Mouse (Mus musculus): ENCODE measurements around the gene Ctnnd2. TPM values are rescaled to one million over a fixed set of nuclear protein-coding genes. Genes with fewer than 3 reads are reported as not detected.

The Ctnnd2 gene
- polyA plus RNA-seq, 1 experiment from 2014 or later = 45.1 TPM

GRCm38 (mm10) chr15:30173370-30173941 lies 1.1 kb downstream of the Ctnnd2 start:
- peak; percentile 70 for ATAC-seq
- peak; percentile 74 for DNase-seq (ENCODE audit: low spot score)
- no peaks in the 10 kb centered on the region for H3K36me3 ChIP-seq (ENCODE audit: control insufficient read depth, insufficient read depth, low read length)
- H3K27ac ChIP-seq (ENCODE audit: low read depth, low read length) = peak overlapping the region; percentile 99
- peaks cover 17% of the 10 kb centered on the region for H3K4me1 ChIP-seq (ENCODE audit: control insufficient read depth, insufficient read depth, low read length)
- peak overlapping the region; percentile 92 for H3K9ac ChIP-seq (ENCODE audit: low read length)
- no peaks in the 10 kb centered on the region for H3K9me3 ChIP-seq (replicated peaks; ENCODE audit: control insufficient read depth, low read length)
- peak overlapping the region; percentile 68 for H3K4me2 ChIP-seq (ENCODE audit: low read length)
- peak overlapping the region; percentile 77 for H3K4me3 ChIP-seq (ENCODE audit: low read depth, low read length)
- H3K27me3 ChIP-seq (replicated peaks; ENCODE audit: control insufficient read depth, insufficient read depth, low read length) = no peaks in the 10 kb centered on the region
- under 1% methylated on average over 29 of the region's 29 CpGs for WGBS

- peak overlapping the region; percentile 68 for H3K4me2 ChIP-seq (ENCODE audit: low read length)
- peaks cover 17% of the 10 kb centered on the region for H3K4me1 ChIP-seq (ENCODE audit: control insufficient read depth, insufficient read depth, low read length)
- H3K27ac ChIP-seq (ENCODE audit: low read depth, low read length) = peak overlapping the region; percentile 99; the same call in 1 of the 2 replicates
- peak; percentile 36 for DNase-seq (ENCODE audit: low spot score)
- WGBS = 41% methylated on average over 7 of the region's 7 CpGs
- H3K9me3 ChIP-seq (replicated peaks; ENCODE audit: control insufficient read depth, low read length) = no peaks in the 10 kb centered on the region
- H3K36me3 ChIP-seq (ENCODE audit: control insufficient read depth, insufficient read depth, low read length) = no peaks in the 10 kb centered on the region
- H3K9ac ChIP-seq (ENCODE audit: low read length) = peak overlapping the region; percentile 92
- H3K27me3 ChIP-seq (replicated peaks; ENCODE audit: control insufficient read depth, insufficient read depth, low read length) = no peaks in the 10 kb centered on the region
- ATAC-seq = no peak
- peak overlapping the region; percentile 77 for H3K4me3 ChIP-seq (ENCODE audit: low read depth, low read length)
Observed at GRCm38 (mm10) chr15:30174321-30174720, 1.9 kb downstream of the Ctnnd2 start.

- ATAC-seq (no peak), DNase-seq (ENCODE audit: low spot score) (no peak)
- H3K27ac ChIP-seq (ENCODE audit: low read depth, low read length) = no peak overlapping the region
- 87% methylated on average over 7 of the region's 7 CpGs for WGBS
- no peaks in the 10 kb centered on the region for H3K27me3 ChIP-seq (replicated peaks; ENCODE audit: control insufficient read depth, insufficient read depth, low read length)
- no peak overlapping the region for H3K4me3 ChIP-seq (ENCODE audit: low read depth, low read length)
- 0 out of 2 replicates have a peak, but pooled peaks cover 2% of the 10 kb centered on the region for H3K36me3 ChIP-seq (ENCODE audit: control insufficient read depth, insufficient read depth, low read length)
- no peak overlapping the region for H3K9ac ChIP-seq (ENCODE audit: low read length)
- 0 out of 2 replicates have a peak, but pooled peaks cover 2% of the 10 kb centered on the region for H3K9me3 ChIP-seq (replicated peaks; ENCODE audit: control insufficient read depth, low read length)
- no peaks in the 10 kb centered on the region for H3K4me1 ChIP-seq (ENCODE audit: control insufficient read depth, insufficient read depth, low read length)
- no peak overlapping the region for H3K4me2 ChIP-seq (ENCODE audit: low read length)
Observed at GRCm38 (mm10) chr15:30184020-30184419, 11.6 kb downstream of the Ctnnd2 start.

GRCm38 (mm10) chr15:30190872-30191271 lies 18.5 kb downstream of the Ctnnd2 start:
- Histone ChIP-seq H3K4me3 (ENCODE audit: low read depth, low read length) (no peak overlapping the region), H3K9me3 (replicated peaks; ENCODE audit: control insufficient read depth, low read length) (0 out of 2 replicates have a peak, but pooled peaks cover 2% of the 10 kb centered on the region), H3K27ac (ENCODE audit: low read depth, low read length) (no peak overlapping the region), H3K36me3 (ENCODE audit: control insufficient read depth, insufficient read depth, low read length) (no peaks in the 10 kb centered on the region), H3K9ac (ENCODE audit: low read length) (no peak overlapping the region), H3K4me2 (ENCODE audit: low read length) (no peak overlapping the region), H3K27me3 (replicated peaks; ENCODE audit: control insufficient read depth, insufficient read depth, low read length) (no peaks in the 10 kb centered on the region), H3K4me1 (ENCODE audit: control insufficient read depth, insufficient read depth, low read length) (peaks cover 9% of the 10 kb centered on the region)
- no peak for DNase-seq (ENCODE audit: low spot score)
- no peak for ATAC-seq

GRCm38 (mm10) chr15:30191931-30192668 lies 19.7 kb downstream of the Ctnnd2 start:
- peak; percentile 73 for DNase-seq (ENCODE audit: low spot score)
- Histone ChIP-seq H3K4me2 (ENCODE audit: low read length) (no peak overlapping the region), H3K9me3 (replicated peaks; ENCODE audit: control insufficient read depth, low read length) (0 out of 2 replicates have a peak, but pooled peaks cover 2% of the 10 kb centered on the region), H3K9ac (ENCODE audit: low read length) (no peak overlapping the region), H3K27ac (ENCODE audit: low read depth, low read length) (0 out of 2 replicates have a peak overlapping the region, but pooled peaks have one; percentile 2), H3K4me3 (ENCODE audit: low read depth, low read length) (no peak overlapping the region), H3K27me3 (replicated peaks; ENCODE audit: control insufficient read depth, insufficient read depth, low read length) (no peaks in the 10 kb centered on the region), H3K4me1 (ENCODE audit: control insufficient read depth, insufficient read depth, low read length) (peaks cover 9% of the 10 kb centered on the region), H3K36me3 (ENCODE audit: control insufficient read depth, insufficient read depth, low read length) (no peaks in the 10 kb centered on the region)
- ATAC-seq = peak; percentile 95
- 43% methylated on average over 5 of the region's 5 CpGs for WGBS

- Histone ChIP-seq H3K4me1 (ENCODE audit: control insufficient read depth, insufficient read depth, low read length) (no peaks in the 10 kb centered on the region), H3K4me2 (ENCODE audit: low read length) (no peak overlapping the region), H3K27me3 (replicated peaks; ENCODE audit: control insufficient read depth, insufficient read depth, low read length) (no peaks in the 10 kb centered on the region), H3K27ac (ENCODE audit: low read depth, low read length) (no peak overlapping the region), H3K9ac (ENCODE audit: low read length) (no peak overlapping the region), H3K9me3 (replicated peaks; ENCODE audit: control insufficient read depth, low read length) (no peaks in the 10 kb centered on the region), H3K4me3 (ENCODE audit: low read depth, low read length) (no peak overlapping the region), H3K36me3 (ENCODE audit: control insufficient read depth, insufficient read depth, low read length) (no peaks in the 10 kb centered on the region)
- DNase-seq (ENCODE audit: low spot score) = no peak
- ATAC-seq = no peak
- WGBS = 94% methylated on average over 3 of the region's 3 CpGs
Observed at GRCm38 (mm10) chr15:30198429-30198828, 26.0 kb downstream of the Ctnnd2 start.

GRCm38 (mm10) chr15:30199785-30200184 lies 27.4 kb downstream of the Ctnnd2 start:
- Histone ChIP-seq H3K27ac (ENCODE audit: low read depth, low read length) (no peak overlapping the region), H3K9me3 (replicated peaks; ENCODE audit: control insufficient read depth, low read length) (no peaks in the 10 kb centered on the region), H3K4me1 (ENCODE audit: control insufficient read depth, insufficient read depth, low read length) (no peaks in the 10 kb centered on the region), H3K27me3 (replicated peaks; ENCODE audit: control insufficient read depth, insufficient read depth, low read length) (no peaks in the 10 kb centered on the region), H3K4me2 (ENCODE audit: low read length) (no peak overlapping the region), H3K9ac (ENCODE audit: low read length) (no peak overlapping the region), H3K36me3 (ENCODE audit: control insufficient read depth, insufficient read depth, low read length) (no peaks in the 10 kb centered on the region), H3K4me3 (ENCODE audit: low read depth, low read length) (no peak overlapping the region)
- no peak for ATAC-seq
- DNase-seq (ENCODE audit: low spot score) = no peak
- 96% methylated on average over 1 of the region's 1 CpGs for WGBS

GRCm38 (mm10) chr15:30201211-30201610 lies 28.8 kb downstream of the Ctnnd2 start:
- no peaks in the 10 kb centered on the region for H3K9me3 ChIP-seq (replicated peaks; ENCODE audit: control insufficient read depth, low read length)
- WGBS = 92% methylated on average over 2 of the region's 2 CpGs
- no peak overlapping the region for H3K4me2 ChIP-seq (ENCODE audit: low read length)
- no peak for DNase-seq (ENCODE audit: low spot score)
- H3K27me3 ChIP-seq (replicated peaks; ENCODE audit: control insufficient read depth, insufficient read depth, low read length) = no peaks in the 10 kb centered on the region
- no peaks in the 10 kb centered on the region for H3K36me3 ChIP-seq (ENCODE audit: control insufficient read depth, insufficient read depth, low read length)
- no peak overlapping the region for H3K4me3 ChIP-seq (ENCODE audit: low read depth, low read length)
- ATAC-seq = no peak
- H3K27ac ChIP-seq (ENCODE audit: low read depth, low read length) = no peak overlapping the region
- H3K9ac ChIP-seq (ENCODE audit: low read length) = no peak overlapping the region
- no peaks in the 10 kb centered on the region for H3K4me1 ChIP-seq (ENCODE audit: control insufficient read depth, insufficient read depth, low read length)

- H3K4me1 ChIP-seq (ENCODE audit: control insufficient read depth, insufficient read depth, low read length) = no peaks in the 10 kb centered on the region
- peak; percentile 44; the same call in 1 of the 2 replicates for ATAC-seq
- WGBS = 61% methylated on average over 3 of the region's 3 CpGs
Observed at GRCm38 (mm10) chr15:30201617-30202016, 29.2 kb downstream of the Ctnnd2 start.

More at GRCm38 (mm10) chr15:30201617-30202016, 29.2 kb downstream of the Ctnnd2 start:
- no peak overlapping the region for H3K4me3 ChIP-seq (ENCODE audit: low read depth, low read length)
- no peak overlapping the region for H3K27ac ChIP-seq (ENCODE audit: low read depth, low read length)
- H3K9me3 ChIP-seq (replicated peaks; ENCODE audit: control insufficient read depth, low read length) = no peaks in the 10 kb centered on the region
- H3K4me2 ChIP-seq (ENCODE audit: low read length) = no peak overlapping the region
- DNase-seq (ENCODE audit: low spot score) = peak; percentile 40
- no peaks in the 10 kb centered on the region for H3K36me3 ChIP-seq (ENCODE audit: control insufficient read depth, insufficient read depth, low read length)
- no peak overlapping the region for H3K9ac ChIP-seq (ENCODE audit: low read length)
- no peaks in the 10 kb centered on the region for H3K27me3 ChIP-seq (replicated peaks; ENCODE audit: control insufficient read depth, insufficient read depth, low read length)

Data from forebrain, embryonic 14.5 days (tissue).